Mouse (Mus musculus) hindbrain, embryonic 13.5 days (tissue): Measurements from ENCODE around the gene Car11. TPM values are rescaled to one million over a fixed set of nuclear protein-coding genes. Genes with fewer than 3 reads are reported as not detected.

Experiments
- ATAC-seq: fragments of 200-750 bp; cut with Nextera tagmentation; 2 replicates; pipeline ENCODE4 v1.8.0; 2017; ENCODE audit warnings: moderate TSS enrichment; ENCODE audit not compliant: low FRiP score
- H3K27ac ChIP-seq: fragments of 300-500 bp; sonication (generic); 2 replicates; pipeline ENCODE4 v1.5.1; 2015; ENCODE audit warnings: inconsistent platforms, mild to moderate bottlenecking, moderate library complexity
- H3K27me3 ChIP-seq: fragments of 300-500 bp; sonication (generic); 2 replicates; pipeline ENCODE4 v1.6.1; 2015; ENCODE audit warnings: mild to moderate bottlenecking, inconsistent platforms
- H3K36me3 ChIP-seq: fragments of 300-500 bp; sonication (generic); 2 replicates; pipeline ENCODE4 v1.6.1; 2015; ENCODE audit warnings: mild to moderate bottlenecking, inconsistent platforms
- H3K4me1 ChIP-seq: fragments of 300-500 bp; sonication (generic); replicated peaks from 2 replicates; pipeline ENCODE4 v1.6.1; 2015; ENCODE audit warnings: inconsistent platforms
- H3K4me2 ChIP-seq: fragments of 300-500 bp; sonication (generic); 2 replicates; pipeline ENCODE4 v1.6.1; 2015; ENCODE audit warnings: inconsistent platforms, mild to moderate bottlenecking, moderate library complexity
- H3K4me3 ChIP-seq: fragments of 300-500 bp; sonication (generic); 2 replicates; pipeline ENCODE4 v1.5.1; 2015; ENCODE audit warnings: mild to moderate bottlenecking, inconsistent platforms
- H3K9ac ChIP-seq: fragments of 300-500 bp; sonication (generic); 2 replicates; pipeline ENCODE4 v1.6.1; 2015; ENCODE audit warnings: mild to moderate bottlenecking, inconsistent platforms
- H3K9me3 ChIP-seq: fragments of 300-500 bp; sonication (generic); 2 replicates; pipeline ENCODE4 v1.6.1; 2016; ENCODE audit warnings: inconsistent platforms
- WGBS: fragments of 180-500 bp; shearing (Covaris S2); methylation state at CpG from one replicate; pipeline ENCODE4 v1.1.7; 2015; 5-methylcytosine and 5-hydroxymethylcytosine counted together
- polyA plus RNA-seq: library from polyadenylated mRNA; unstranded; fragments of >200 nt; fragmentation: Nextera tagmentation; extraction: Ambion mirVana; gene quantifications from 2 replicates; pipeline ENCODE4 v1.2.1, GENCODE M21; 2015

Gene Car11
- polyA plus RNA-seq, 1 experiment from 2014 or later = 41.6 TPM

GRCm38 (mm10) chr7:45714630-45715089 is 15.0 kb downstream of the Car11 start:
- Histone ChIP-seq H3K9ac (peak overlapping the region; percentile 85), H3K4me1 (peaks cover 62% of the 10 kb centered on the region), H3K4me2 (peak overlapping the region; percentile 94), H3K36me3 (peaks cover 46% of the 10 kb centered on the region), H3K9me3 (no peaks in the 10 kb centered on the region), H3K27ac (peak overlapping the region; percentile 77; the same call in 1 of the 2 replicates), H3K27me3 (no peaks in the 10 kb centered on the region), H3K4me3 (peak overlapping the region; percentile 86)
- ATAC-seq = peak; percentile 58
- 11% methylated on average over 14 of the region's 14 CpGs for WGBS

- no peaks in the 10 kb centered on the region for H3K9me3 ChIP-seq
- peak within 1 kb of the TSS; percentile 85 for H3K9ac ChIP-seq
- H3K27me3 ChIP-seq = no peaks in the 10 kb centered on the region
- H3K36me3 ChIP-seq = peaks cover 46% of the 10 kb centered on the region
- H3K4me3 ChIP-seq = peak within 1 kb of the TSS; percentile 86
- peaks cover 61% of the 10 kb centered on the region for H3K4me1 ChIP-seq
- peak within 1 kb of the TSS; percentile 78 for H3K27ac ChIP-seq
- peak within 1 kb of the TSS; percentile 94 for H3K4me2 ChIP-seq
- WGBS = 7% methylated on average over 34 of the region's 34 CpGs
- ATAC-seq = peak; percentile 92
These were observed 15.6 kb downstream of the Car11 start, which contains the start of gene Rpl18 for GRCm38 (mm10) chr7:45715090-45715708. Rpl18 (plus strand) TSS chr7:45715457.

GRCm38 (mm10) chr7:45715741-45716459 is 16.3 kb downstream of the Car11 start:
- Histone ChIP-seq H3K4me1 (peaks cover 56% of the 10 kb centered on the region), H3K9me3 (no peaks in the 10 kb centered on the region), H3K27ac (peak overlapping the region; percentile 78), H3K4me3 (peak overlapping the region; percentile 86), H3K9ac (peak overlapping the region; percentile 81), H3K36me3 (peaks cover 46% of the 10 kb centered on the region), H3K27me3 (no peaks in the 10 kb centered on the region), H3K4me2 (peak overlapping the region; percentile 94)
- no peak for ATAC-seq
- WGBS = 85% methylated on average over 19 of the region's 19 CpGs

- no peak for ATAC-seq
- H3K9me3 ChIP-seq = no peaks in the 10 kb centered on the region
- H3K36me3 ChIP-seq = peaks cover 46% of the 10 kb centered on the region
- peak overlapping the region; percentile 81 for H3K9ac ChIP-seq
- no peaks in the 10 kb centered on the region for H3K27me3 ChIP-seq
- H3K27ac ChIP-seq = no peak overlapping the region
- H3K4me2 ChIP-seq = peak overlapping the region; percentile 94
- peak overlapping the region; percentile 86 for H3K4me3 ChIP-seq
- H3K4me1 ChIP-seq = peaks cover 62% of the 10 kb centered on the region
- WGBS = 91% methylated on average over 3 of the region's 3 CpGs
These were observed 16.8 kb downstream of the Car11 start for GRCm38 (mm10) chr7:45716460-45716857.

- WGBS = 10% methylated on average over 31 of the region's 31 CpGs
- Histone ChIP-seq H3K4me1 (peaks cover 69% of the 10 kb centered on the region), H3K36me3 (peaks cover 46% of the 10 kb centered on the region), H3K9ac (peak overlapping the region; percentile 81), H3K27me3 (no peaks in the 10 kb centered on the region), H3K9me3 (no peaks in the 10 kb centered on the region), H3K4me2 (peak overlapping the region; percentile 94), H3K27ac (peak overlapping the region; percentile 90), H3K4me3 (peak overlapping the region; percentile 86)
- ATAC-seq = peak; percentile 21
These were observed 17.6 kb downstream of the Car11 start for GRCm38 (mm10) chr7:45716952-45717917.

- peaks cover 64% of the 10 kb centered on the region for H3K4me1 ChIP-seq
- peak; percentile 65 for ATAC-seq
- 0% methylated on average over 41 of the region's 41 CpGs for WGBS
- peak within 1 kb of the TSS; percentile 96 for H3K9ac ChIP-seq
- no peaks in the 10 kb centered on the region for H3K27me3 ChIP-seq
- H3K4me2 ChIP-seq = peak within 1 kb of the TSS; percentile 94
- H3K9me3 ChIP-seq = no peaks in the 10 kb centered on the region
- H3K36me3 ChIP-seq = peaks cover 45% of the 10 kb centered on the region
- H3K4me3 ChIP-seq = peak within 1 kb of the TSS; percentile 86
- peak within 1 kb of the TSS; percentile 90 for H3K27ac ChIP-seq
These were observed 18.3 kb downstream of the Car11 start, which contains the start of gene Sphk2 for GRCm38 (mm10) chr7:45717918-45718297. Sphk2 (minus strand) TSS chr7:45718002.

- Histone ChIP-seq H3K4me3 (peak overlapping the region; percentile 86), H3K36me3 (peaks cover 45% of the 10 kb centered on the region), H3K4me1 (peaks cover 64% of the 10 kb centered on the region), H3K27me3 (no peaks in the 10 kb centered on the region), H3K9me3 (no peaks in the 10 kb centered on the region), H3K4me2 (peak overlapping the region; percentile 88), H3K27ac (peak overlapping the region; percentile 90), H3K9ac (peak overlapping the region; percentile 96)
- ATAC-seq = no peak
- under 1% methylated on average over 20 of the region's 20 CpGs for WGBS
These were observed 18.7 kb downstream of the Car11 start for GRCm38 (mm10) chr7:45718331-45718730.

GRCm38 (mm10) chr7:45719180-45719579 is 19.5 kb downstream of the Car11 start:
- Histone ChIP-seq H3K27me3 (no peaks in the 10 kb centered on the region), H3K4me1 (peaks cover 59% of the 10 kb centered on the region), H3K27ac (no peak overlapping the region), H3K9ac (peak overlapping the region; percentile 96), H3K4me2 (peak overlapping the region; percentile 88), H3K4me3 (peak overlapping the region; percentile 86), H3K9me3 (no peaks in the 10 kb centered on the region), H3K36me3 (peaks cover 50% of the 10 kb centered on the region)
- WGBS = 84% methylated on average over 10 of the region's 10 CpGs
- no peak for ATAC-seq

- Histone ChIP-seq H3K27me3 (no peaks in the 10 kb centered on the region), H3K4me3 (no peak overlapping the region; the same call in 1 of the 2 replicates), H3K9me3 (no peaks in the 10 kb centered on the region), H3K9ac (peak overlapping the region; percentile 96; the same call in 1 of the 2 replicates), H3K36me3 (peaks cover 57% of the 10 kb centered on the region), H3K4me2 (peak overlapping the region; percentile 88; the same call in 1 of the 2 replicates), H3K4me1 (peaks cover 52% of the 10 kb centered on the region), H3K27ac (no peak overlapping the region)
- 92% methylated on average over 16 of the region's 16 CpGs for WGBS
- ATAC-seq = no peak
These were observed 20.2 kb downstream of the Car11 start for GRCm38 (mm10) chr7:45719738-45720412.

GRCm38 (mm10) chr7:45720413-45721233 is 21.0 kb downstream of the Car11 start, which contains the start of gene Fam83e:
Fam83e (plus strand) TSS chr7:45721212.
- Histone ChIP-seq H3K4me3 (no peak within 1 kb of the TSS), H3K9ac (peak within 1 kb of the TSS; percentile 96; the same call in 1 of the 2 replicates), H3K4me1 (peaks cover 48% of the 10 kb centered on the region), H3K27me3 (no peaks in the 10 kb centered on the region), H3K27ac (peak within 1 kb of the TSS; percentile 23; the same call in 1 of the 2 replicates), H3K36me3 (peaks cover 65% of the 10 kb centered on the region), H3K4me2 (no peak within 1 kb of the TSS), H3K9me3 (no peaks in the 10 kb centered on the region)
- no peak for ATAC-seq
- 83% methylated on average over 14 of the region's 14 CpGs for WGBS
